Mouse (Mus musculus): ENCODE results near the gene Mapt. TPM values are rescaled to one million over a fixed set of nuclear protein-coding genes. Genes with fewer than 3 reads are reported as not detected.

The Mapt gene
- polyA plus RNA-seq, 2 experiments = 0.17 to 0.43 TPM

GRCm38 (mm10) chr11:104220291-104220690, 10.9 kb upstream of the Mapt start:
- H3K4me3 ChIP-seq (ENCODE audit: insufficient read depth in 1 of 2, low read depth in 2 of 2, low read length in 2 of 2) = no peak overlapping the region
- no peaks in the 10 kb centered on the region for H3K4me1 ChIP-seq (replicated peaks; ENCODE audit: control insufficient read depth in 2 of 2, insufficient read depth in 2 of 2, low read length in 1 of 2)
- H3K9ac ChIP-seq (replicated peaks) = no peak overlapping the region
- ATAC-seq (ENCODE audit: insufficient read depth) (no peak), DNase-seq (ENCODE audit: low read depth in 3 of 3, low spot score in 3 of 3) (no peak)
- TF ChIP-seq CTCF (IDR thresholded peaks at IDR 0.05; ENCODE audit: low read depth) = no peak
- TF ChIP-seq EP300 (IDR thresholded peaks at IDR 0.05; ENCODE audit: low read depth) = no peak
- no peak overlapping the region for H3K27ac ChIP-seq
- 54% methylated on average over 4 of the region's 4 CpGs for WGBS (ENCODE audit: insufficient replicate concordance)
- H3K36me3 ChIP-seq (replicated peaks; ENCODE audit: control insufficient read depth, insufficient read depth, low read depth) = no peaks in the 10 kb centered on the region
- no peaks in the 10 kb centered on the region for H3K27me3 ChIP-seq (ENCODE audit: control insufficient read depth, insufficient read depth, low read length)
- no peaks in the 10 kb centered on the region for H3K9me3 ChIP-seq (ENCODE audit: control insufficient read depth, low read length)
- no peak overlapping the region for H3K4me2 ChIP-seq (ENCODE audit: low read depth)

DNA sequence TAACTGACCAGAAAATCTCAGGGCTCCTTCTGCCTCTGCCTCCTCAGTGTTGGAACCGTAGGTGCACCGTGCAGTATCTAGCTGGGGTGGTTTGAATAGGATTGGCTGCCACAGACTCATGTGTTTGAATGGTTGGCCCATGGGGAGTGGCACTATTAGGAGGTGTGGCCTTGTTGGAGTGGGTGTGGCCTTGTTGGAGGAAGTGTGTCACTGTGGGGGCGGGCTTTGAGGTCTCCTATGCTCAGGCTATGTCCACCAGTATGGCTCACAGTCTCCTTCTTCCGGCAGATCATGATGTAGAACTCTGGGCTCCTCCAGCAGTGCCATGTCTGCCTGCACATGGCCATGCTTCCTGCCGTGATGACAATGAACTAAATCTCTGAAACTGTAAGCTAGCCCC, 9.4 kb upstream of the Mapt start:
- H3K9me3 ChIP-seq (ENCODE audit: control insufficient read depth, low read length) = no peaks in the 10 kb centered on the region
- no peak for DNase-seq (ENCODE audit: low read depth in 3 of 3, low spot score in 3 of 3)
- no peak for ATAC-seq (ENCODE audit: insufficient read depth)

DNA sequence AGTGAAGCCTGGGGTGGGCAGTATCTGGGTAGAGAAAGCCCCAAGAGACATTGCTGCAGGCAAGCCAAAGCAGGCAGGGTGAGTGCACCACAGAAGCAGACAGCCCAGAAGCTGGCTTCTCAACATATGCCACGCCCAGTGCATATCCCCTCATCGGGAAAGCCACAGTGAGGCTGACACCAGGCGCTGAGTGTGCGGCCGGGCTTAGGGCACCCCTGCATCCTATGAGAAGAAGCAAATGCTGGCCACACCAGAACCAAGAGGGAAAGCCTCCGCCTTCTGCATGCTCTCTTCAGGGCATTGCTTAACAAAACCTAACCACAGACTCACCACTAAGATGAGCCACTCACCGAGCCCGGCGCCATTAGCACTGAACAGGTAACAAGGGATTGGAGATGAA, 7.9 kb upstream of the Mapt start:
- Histone ChIP-seq H3K4me1 (replicated peaks; ENCODE audit: control insufficient read depth in 2 of 2, insufficient read depth in 2 of 2, low read length in 1 of 2) (no peaks in the 10 kb centered on the region), H3K9me3 (ENCODE audit: control insufficient read depth, low read length) (no peaks in the 10 kb centered on the region), H3K4me2 (ENCODE audit: low read depth) (no peak overlapping the region), H3K9ac (replicated peaks) (no peak overlapping the region), H3K27me3 (ENCODE audit: control insufficient read depth, insufficient read depth, low read length) (no peaks in the 10 kb centered on the region), H3K4me3 (ENCODE audit: insufficient read depth in 1 of 2, low read depth in 2 of 2, low read length in 2 of 2) (no peak overlapping the region), H3K36me3 (replicated peaks; ENCODE audit: control insufficient read depth, insufficient read depth, low read depth) (no peaks in the 10 kb centered on the region), H3K27ac (no peak overlapping the region)
- WGBS (ENCODE audit: insufficient replicate concordance) = 49% methylated on average over 9 of the region's 9 CpGs
- TF ChIP-seq CTCF (IDR thresholded peaks at IDR 0.05; ENCODE audit: low read depth) (no peak), EP300 (IDR thresholded peaks at IDR 0.05; ENCODE audit: low read depth) (no peak)
- DNase-seq (ENCODE audit: low read depth in 3 of 3, low spot score in 3 of 3) (no peak), ATAC-seq (ENCODE audit: insufficient read depth) (no peak)

More for the DNA sequence above, 9.4 kb upstream of the Mapt start:
- H3K4me1 ChIP-seq (replicated peaks; ENCODE audit: control insufficient read depth in 2 of 2, insufficient read depth in 2 of 2, low read length in 1 of 2) = no peaks in the 10 kb centered on the region
- H3K27ac ChIP-seq = no peak overlapping the region
- H3K4me3 ChIP-seq (ENCODE audit: insufficient read depth in 1 of 2, low read depth in 2 of 2, low read length in 2 of 2) = no peak overlapping the region
- no peak for TF ChIP-seq EP300 (IDR thresholded peaks at IDR 0.05; ENCODE audit: low read depth)
- no peak for TF ChIP-seq CTCF (IDR thresholded peaks at IDR 0.05; ENCODE audit: low read depth)
- no peak overlapping the region for H3K4me2 ChIP-seq (ENCODE audit: low read depth)
- H3K36me3 ChIP-seq (replicated peaks; ENCODE audit: control insufficient read depth, insufficient read depth, low read depth) = no peaks in the 10 kb centered on the region
- no peaks in the 10 kb centered on the region for H3K27me3 ChIP-seq (ENCODE audit: control insufficient read depth, insufficient read depth, low read length)
- WGBS (ENCODE audit: insufficient replicate concordance) = 53% methylated on average over 5 of the region's 5 CpGs
- H3K9ac ChIP-seq (replicated peaks) = no peak overlapping the region

DNA sequence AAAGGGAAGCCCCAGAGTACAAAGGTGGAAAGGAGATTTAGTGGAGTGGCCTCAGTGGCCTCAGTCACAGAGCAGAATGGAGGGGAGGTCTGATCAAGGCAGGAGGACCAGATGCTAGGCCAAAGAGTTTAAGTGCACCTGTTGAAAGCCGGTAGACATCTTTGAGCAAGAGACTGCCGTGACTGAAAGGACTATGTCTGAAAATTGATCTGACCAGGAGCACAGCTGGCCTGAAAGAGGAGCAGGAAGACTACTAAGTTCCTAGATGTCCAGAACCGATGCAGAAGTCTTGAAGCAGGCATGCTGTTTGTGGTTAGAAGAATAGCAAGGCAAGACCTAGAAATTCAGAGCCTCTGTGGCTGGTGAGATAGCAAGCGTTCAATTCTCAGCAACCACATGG, 1.8 kb upstream of the Mapt start:
- Histone ChIP-seq H3K27ac (no peak overlapping the region), H3K36me3 (replicated peaks; ENCODE audit: control insufficient read depth, insufficient read depth, low read depth) (no peaks in the 10 kb centered on the region), H3K9me3 (ENCODE audit: control insufficient read depth, low read length) (no peaks in the 10 kb centered on the region), H3K4me2 (ENCODE audit: low read depth) (no peak overlapping the region), H3K4me3 (ENCODE audit: insufficient read depth in 1 of 2, low read depth in 2 of 2, low read length in 2 of 2) (no peak overlapping the region), H3K9ac (replicated peaks) (no peak overlapping the region), H3K4me1 (replicated peaks; ENCODE audit: control insufficient read depth in 2 of 2, insufficient read depth in 2 of 2, low read length in 1 of 2) (peaks cover 0 to 3% of the 10 kb centered on the region in 2 experiments; a peak in 1 of 4 replicates), H3K27me3 (ENCODE audit: control insufficient read depth, insufficient read depth, low read length) (peaks cover 39% of the 10 kb centered on the region)
- TF ChIP-seq EP300 (IDR thresholded peaks at IDR 0.05; ENCODE audit: low read depth) (no peak), CTCF (IDR thresholded peaks at IDR 0.05; ENCODE audit: low read depth) (no peak)
- ATAC-seq (ENCODE audit: insufficient read depth) = no peak
- no peak for DNase-seq (ENCODE audit: low read depth in 3 of 3, low spot score in 3 of 3)
- 42% methylated on average over 4 of the region's 4 CpGs for WGBS (ENCODE audit: insufficient replicate concordance)

- H3K36me3 ChIP-seq (replicated peaks; ENCODE audit: control insufficient read depth, insufficient read depth, low read depth) = no peaks in the 10 kb centered on the region
- no peak for ATAC-seq (ENCODE audit: insufficient read depth)
- H3K4me3 ChIP-seq (ENCODE audit: insufficient read depth in 1 of 2, low read depth in 2 of 2, low read length in 2 of 2) = peak overlapping the region in 1 of 2 experiments; percentile 54; a peak in 1 of 4 replicates
- no peak for TF ChIP-seq EP300 (IDR thresholded peaks at IDR 0.05; ENCODE audit: low read depth)
- no peak for TF ChIP-seq CTCF (IDR thresholded peaks at IDR 0.05; ENCODE audit: low read depth)
- DNase-seq (ENCODE audit: low read depth in 3 of 3, low spot score in 3 of 3) = no peak
- peaks cover 0 to 3% of the 10 kb centered on the region in 2 experiments; a peak in 1 of 4 replicates for H3K4me1 ChIP-seq (replicated peaks; ENCODE audit: control insufficient read depth in 2 of 2, insufficient read depth in 2 of 2, low read length in 1 of 2)
- no peak overlapping the region for H3K9ac ChIP-seq (replicated peaks)
- H3K9me3 ChIP-seq (ENCODE audit: control insufficient read depth, low read length) = no peaks in the 10 kb centered on the region
- H3K27me3 ChIP-seq (ENCODE audit: control insufficient read depth, insufficient read depth, low read length) = peaks cover 47% of the 10 kb centered on the region
- WGBS (ENCODE audit: insufficient replicate concordance) = 11% methylated on average over 9 of the region's 9 CpGs
- H3K4me2 ChIP-seq (ENCODE audit: low read depth) = peak overlapping the region; percentile 71
- H3K27ac ChIP-seq = no peak overlapping the region
These were observed 968 bp upstream of the Mapt start for GRCm38 (mm10) chr11:104230066-104230778.

Measured in liver, embryonic 14.5 days (tissue).